Mouse (Mus musculus): Measurements from ENCODE around the gene Dscam.
A peak's percentile ranks its signal among the peaks of the same experiment; 100 is the strongest.

The Dscam gene

GRCm38 (mm10) chr16:96720666-96721065 lies 449.9 kb downstream of the Dscam start:
- DNase-seq (ENCODE audit: low read depth), result no peak

DNA sequence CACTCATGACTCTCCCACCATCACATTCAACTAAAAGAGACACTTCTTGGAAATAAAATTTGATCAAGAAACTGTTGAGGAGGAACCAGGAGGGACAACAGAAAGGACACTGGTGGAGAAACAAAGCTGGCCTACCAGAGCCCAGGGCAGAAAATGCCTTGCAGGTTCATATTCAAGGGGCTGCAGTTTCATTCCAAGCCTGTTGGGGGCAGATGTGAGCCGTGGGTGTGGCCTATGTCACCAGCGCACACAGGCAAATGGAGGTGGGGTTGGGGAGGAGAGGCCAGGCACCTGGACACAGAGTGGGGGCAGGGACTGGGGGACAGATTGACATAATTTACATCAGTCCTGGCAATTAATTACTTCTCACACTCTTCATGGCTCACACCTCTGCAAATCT lies 452.3 kb downstream of the Dscam start:
- DNase-seq (ENCODE audit: low read depth), result peak; percentile 24

GRCm38 (mm10) chr16:96716633-96717032 lies 453.9 kb downstream of the Dscam start:
- DNase-seq (ENCODE audit: low read depth), result no peak

DNA sequence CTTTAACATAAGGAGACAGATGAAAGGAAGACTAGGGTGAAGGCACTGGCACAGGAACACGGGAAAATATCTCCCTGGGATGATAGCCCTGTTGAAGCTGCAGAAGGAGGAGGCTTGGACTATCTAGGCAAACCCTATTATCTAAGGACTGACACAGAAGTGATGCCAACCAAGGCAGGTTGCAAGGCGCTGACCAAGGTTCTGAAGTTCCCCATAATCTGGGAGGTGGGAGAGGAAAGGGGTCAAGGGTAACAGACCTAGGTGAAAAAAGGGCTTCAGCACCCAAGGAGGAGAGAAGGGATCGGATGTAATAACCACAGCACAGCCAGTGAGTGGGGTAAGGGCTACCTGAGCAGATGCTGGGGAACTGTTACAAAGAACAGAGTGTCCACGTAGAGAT lies 458.6 kb downstream of the Dscam start:
- DNase-seq (ENCODE audit: low read depth), result no peak

- DNase-seq (ENCODE audit: low read depth), result no peak
Observed at GRCm38 (mm10) chr16:96700551-96700950, 470.0 kb downstream of the Dscam start.

DNA sequence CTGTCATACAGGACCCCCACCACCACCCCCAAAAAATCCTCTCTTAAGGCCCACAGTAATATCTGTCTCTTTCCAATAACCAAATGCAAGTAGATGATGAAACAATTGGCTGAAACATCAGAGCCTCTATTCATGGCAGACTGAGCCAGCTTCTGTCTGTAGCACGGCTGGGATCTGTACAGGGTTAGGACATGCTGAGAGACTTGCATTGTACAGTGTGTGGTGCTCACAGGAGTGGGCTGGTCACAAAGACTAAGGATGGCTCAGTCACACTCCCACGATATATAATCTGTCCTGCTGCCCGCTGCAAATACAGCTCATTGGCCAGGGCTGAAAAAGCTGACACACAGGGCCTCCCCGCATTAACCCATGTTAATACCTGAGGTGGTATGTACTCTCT lies 474.7 kb downstream of the Dscam start:
- no peak for DNase-seq (ENCODE audit: low read depth)

GRCm38 (mm10) chr16:96691576-96691975 lies 479.0 kb downstream of the Dscam start:
- no peak for DNase-seq (ENCODE audit: low read depth)

GRCm38 (mm10) chr16:96690052-96690451 lies 480.5 kb downstream of the Dscam start:
- DNase-seq (ENCODE audit: low read depth), result no peak

DNA sequence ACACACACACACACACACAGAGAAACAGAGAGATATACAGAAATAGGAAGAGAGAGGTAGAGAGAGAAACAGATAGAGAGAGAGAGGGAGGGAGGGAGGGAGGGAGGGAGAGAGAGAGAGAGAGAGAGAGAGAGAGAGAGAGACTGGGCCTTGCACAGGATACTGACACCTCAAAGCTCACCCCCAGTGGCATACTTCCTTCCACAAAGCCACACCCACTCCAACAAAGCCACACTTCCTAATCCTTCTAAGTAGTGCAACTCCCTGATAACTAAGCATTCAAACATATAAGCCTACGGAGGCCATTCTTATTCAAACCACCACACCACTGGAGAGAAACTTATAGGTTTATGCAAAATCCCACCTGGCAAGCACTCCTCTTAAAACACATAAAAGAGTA lies 481.1 kb downstream of the Dscam start:
- DNase-seq (ENCODE audit: low read depth), result no peak

- no peak for DNase-seq (ENCODE audit: low read depth)
Observed at GRCm38 (mm10) chr16:96685065-96685464, 485.5 kb downstream of the Dscam start.

DNA sequence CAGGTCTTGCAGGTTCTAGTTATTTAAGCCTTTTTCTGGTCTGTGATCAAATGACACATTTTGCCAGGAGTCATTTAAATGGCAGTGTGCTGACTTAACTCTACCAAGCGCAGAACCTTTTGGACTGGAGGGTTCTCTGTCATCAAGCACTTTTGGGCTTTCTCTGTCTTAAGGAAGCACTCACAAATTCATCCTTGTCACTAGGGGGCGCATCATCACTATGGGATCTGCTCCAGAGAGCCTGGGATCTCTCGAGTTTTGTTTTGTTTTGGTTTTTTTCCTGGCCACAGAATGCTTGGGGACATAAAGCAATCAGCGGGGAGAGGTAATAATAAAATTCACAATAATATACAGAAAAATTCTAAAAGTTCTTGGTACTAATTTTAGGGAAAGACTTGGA lies 486.0 kb downstream of the Dscam start:
- peak; percentile 46 for DNase-seq (ENCODE audit: low read depth)

DNA sequence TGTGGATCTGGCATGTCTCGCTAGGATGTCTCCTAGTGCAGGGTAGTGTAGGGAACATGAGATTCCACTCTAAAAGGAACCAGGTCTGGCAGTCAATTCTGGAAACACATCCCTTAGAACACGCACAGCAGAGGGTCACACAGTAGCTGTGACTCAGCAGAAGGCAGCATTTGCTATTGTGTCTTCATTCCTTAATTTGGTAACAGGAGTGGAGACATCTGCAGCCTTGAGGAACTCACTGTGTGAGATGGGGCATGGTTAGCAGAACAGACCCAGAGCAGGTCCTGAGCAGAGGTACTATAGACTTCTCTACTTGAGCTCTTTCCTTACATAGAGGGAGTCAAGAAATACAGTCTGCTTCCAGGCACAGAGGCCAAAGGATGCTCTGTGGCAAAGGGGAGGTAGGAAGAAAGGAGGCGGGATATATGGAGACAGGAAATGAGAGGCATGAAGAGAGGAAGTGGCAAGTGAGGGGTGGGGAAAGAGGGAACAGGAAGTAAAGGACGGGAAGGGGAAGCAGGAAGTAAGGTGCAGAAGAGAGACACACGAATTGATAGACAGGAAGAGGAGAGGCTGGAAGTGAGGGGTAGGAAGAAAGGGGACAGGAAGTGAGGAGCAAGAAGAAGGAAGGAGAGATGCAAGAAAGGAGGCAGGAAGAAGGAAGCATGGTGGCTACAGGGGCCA lies 488.1 kb downstream of the Dscam start:
- DNase-seq (ENCODE audit: low read depth), result no peak

GRCm38 (mm10) chr16:96679981-96680380 lies 490.6 kb downstream of the Dscam start:
- DNase-seq (ENCODE audit: low read depth), result no peak

GRCm38 (mm10) chr16:96677471-96677870 lies 493.1 kb downstream of the Dscam start:
- no peak for DNase-seq (ENCODE audit: low read depth)

GRCm38 (mm10) chr16:96676663-96677062 lies 493.9 kb downstream of the Dscam start:
- DNase-seq (ENCODE audit: low read depth), result no peak

GRCm38 (mm10) chr16:96673191-96673847 lies 497.2 kb downstream of the Dscam start:
- DNase-seq (ENCODE audit: low read depth), result no peak

- peak; percentile 24 for DNase-seq (ENCODE audit: low read depth)
Observed at GRCm38 (mm10) chr16:96671603-96672374, 498.8 kb downstream of the Dscam start.

DNA sequence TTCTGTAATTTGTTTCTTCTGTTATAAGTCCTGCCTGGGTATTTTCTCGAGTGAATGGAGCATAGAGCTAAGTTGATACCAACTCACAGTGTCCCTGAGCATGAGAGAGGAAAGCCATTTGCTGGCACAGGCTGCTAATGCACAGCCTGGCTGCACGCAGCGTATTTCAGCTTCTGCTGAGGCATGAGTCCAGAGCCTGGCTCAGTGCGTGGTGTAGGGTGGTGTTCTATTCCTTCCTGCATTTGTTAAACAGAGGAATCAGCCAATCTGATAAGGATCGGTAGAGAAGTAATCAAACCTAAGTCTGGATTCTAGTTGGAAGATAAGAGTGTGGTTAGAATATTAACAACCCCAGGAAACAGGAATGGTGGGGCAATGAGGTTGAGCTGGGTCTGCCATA lies 500.8 kb downstream of the Dscam start:
- DNase-seq (ENCODE audit: low read depth), result no peak

DNA sequence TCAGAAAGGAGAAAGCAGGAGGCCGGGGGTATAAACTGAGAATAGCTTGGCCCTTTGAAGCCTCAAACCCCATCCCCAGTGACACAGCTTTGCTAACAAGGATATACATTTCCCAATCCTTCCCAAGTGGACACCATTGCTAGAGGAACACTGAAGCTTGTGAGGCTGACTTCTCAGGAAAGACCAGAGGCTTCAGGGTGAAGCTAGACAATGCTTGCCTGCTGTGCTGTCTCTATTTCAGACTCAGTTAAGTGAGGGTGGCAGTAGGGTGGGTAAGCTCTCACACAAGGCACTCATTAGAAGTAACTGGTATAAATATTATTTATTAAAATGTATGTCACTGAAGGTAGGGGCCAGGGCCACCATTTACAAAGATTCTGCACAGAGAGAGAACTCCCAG lies 502.1 kb downstream of the Dscam start:
- no peak for DNase-seq (ENCODE audit: low read depth)

GRCm38 (mm10) chr16:96661073-96661472 lies 509.5 kb downstream of the Dscam start:
- DNase-seq (ENCODE audit: low read depth), result no peak

- no peak for DNase-seq (ENCODE audit: low read depth)
Observed at GRCm38 (mm10) chr16:96659275-96659674, 511.3 kb downstream of the Dscam start.

GRCm38 (mm10) chr16:96655548-96655947 lies 515.0 kb downstream of the Dscam start:
- DNase-seq (ENCODE audit: low read depth), result no peak

- DNase-seq (ENCODE audit: low read depth), result no peak
Observed at GRCm38 (mm10) chr16:96654054-96654453, 516.5 kb downstream of the Dscam start.

Measured in induced T-regulatory cell, adult 2 months (primary cell).